ENCODE assay signal across 8 mouse cellular contexts in the genomic region with DNA sequence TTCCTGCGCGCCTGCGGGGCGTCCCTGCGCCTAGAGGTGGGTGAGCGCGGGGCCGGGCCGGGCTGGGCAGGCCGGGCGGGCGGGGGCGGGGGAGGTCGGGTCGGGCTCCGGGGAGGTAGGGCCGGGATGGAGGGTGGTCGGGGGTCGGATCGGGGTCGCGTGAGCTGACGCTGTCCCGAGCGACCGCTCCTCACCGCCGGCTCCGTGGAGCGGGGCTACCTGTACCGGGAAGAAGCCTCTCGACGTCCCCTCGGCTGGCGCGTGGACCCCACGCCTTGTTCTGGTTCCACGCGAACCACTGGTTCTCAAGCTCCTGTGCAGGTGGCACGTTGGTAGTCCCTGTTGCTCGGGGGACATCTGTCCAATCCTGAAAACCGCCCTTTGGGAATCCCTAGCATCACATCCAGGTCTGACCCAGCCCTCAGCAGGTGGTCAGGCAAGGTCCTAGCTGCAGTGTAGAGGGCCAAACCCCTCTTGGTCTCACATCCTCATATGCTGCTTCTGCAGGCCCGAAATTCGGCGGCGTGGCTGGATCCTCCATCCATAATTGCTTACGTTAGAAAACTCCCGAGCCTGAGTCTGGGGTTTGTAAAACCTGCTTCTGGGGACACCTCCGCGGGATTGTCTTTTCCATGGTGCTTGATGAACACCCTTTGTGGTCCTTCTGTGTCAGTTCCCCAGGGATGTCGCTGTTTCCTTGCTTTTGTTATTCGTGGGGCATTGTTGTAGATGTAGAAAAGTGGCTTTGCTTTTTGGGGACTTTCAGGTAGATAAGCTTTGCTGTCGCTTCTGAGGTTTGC. TPM values are rescaled to one million over a fixed set of nuclear protein-coding genes. Genes with fewer than 3 reads are reported as not detected.
DNase-seq lines count a peak whose midpoint lies in the region; ATAC-seq and TF ChIP-seq lines count a peak whose summit lies in the region.

No protein-coding gene starts in this region.

- in situ Hi-C loops in CH12.LX (cut with MboI; ENCODE audit: low pct_ligation_motif_present, low pct_unique_long_range_greater_than_20kb, low sequenced_read_pairs): no loop called here

- intact Hi-C loops in left cerebral cortex, postnatal 25 days (cut with DNase I): loop anchor here (2.0 to 5.0 kb wide), 3 partner anchors 16 to 184 kb away; no protein-coding TSS in a partner anchor

- peak overlapping the region; percentile 95 for H3K4me3 ChIP-seq in heart, embryonic 15.5 days
- peak overlapping the region; percentile 92 to 99 (median 94) for H3K4me3 ChIP-seq in CH12.LX (replicated peaks in 1 of 3; ENCODE audit: low read depth in 2 of 3, low read length in 2 of 3, poor library complexity in 1 of 3)
- H3K4me3 ChIP-seq in hindbrain, embryonic 14.5 days (replicated peaks; ENCODE audit: low read length): peak overlapping the region; percentile 87
- H3K4me3 ChIP-seq in megakaryocyte, embryonic 14.5 days (replicated peaks): peak overlapping the region; percentile 99

- no peak for TF ChIP-seq EP300 in CH12.LX (IDR thresholded peaks at IDR 0.05; ENCODE audit: low read length)

- H3K9ac ChIP-seq in heart, embryonic 15.5 days: peak overlapping the region; percentile 93
- peak overlapping the region; percentile 88 for H3K9ac ChIP-seq in CH12.LX (ENCODE audit: insufficient read depth, low read depth)
- peak overlapping the region; percentile 81 for H3K9ac ChIP-seq in hindbrain, embryonic 14.5 days

- H3K9me3 ChIP-seq in heart, embryonic 15.5 days (replicated peaks): no peaks in the 10 kb centered on the region
- no peaks in the 10 kb centered on the region for H3K9me3 ChIP-seq in CH12.LX (replicated peaks; ENCODE audit: low read length)
- H3K9me3 ChIP-seq in hindbrain, embryonic 14.5 days (ENCODE audit: control insufficient read depth, low read length): no peaks in the 10 kb centered on the region
- H3K9me3 ChIP-seq in megakaryocyte, embryonic 14.5 days: no peaks in the 10 kb centered on the region

- peaks cover 36% of the 10 kb centered on the region for H3K4me1 ChIP-seq in heart, embryonic 15.5 days (replicated peaks)
- H3K4me1 ChIP-seq in CH12.LX (ENCODE audit: control insufficient read depth in 1 of 2, insufficient read depth in 2 of 2): peaks cover 3 to 18% of the 10 kb centered on the region in 2 experiments; a peak in 2 of 4 replicates
- H3K4me1 ChIP-seq in hindbrain, embryonic 14.5 days (replicated peaks; ENCODE audit: control insufficient read depth, insufficient read depth, low read length): peaks cover 16% of the 10 kb centered on the region
- H3K4me1 ChIP-seq in megakaryocyte, embryonic 14.5 days: peaks cover 69% of the 10 kb centered on the region

- TF ChIP-seq CTCF in CH12.LX (conservative IDR thresholded peaks at IDR 0.05 in 1 of 2, IDR thresholded peaks at IDR 0.05 in 1 of 2; ENCODE audit: low read depth in 2 of 2, low read length in 2 of 2): peak in 1 of 2 experiments; percentile 36; a peak in 2 of 4 replicates

- H3K27me3 ChIP-seq in heart, embryonic 15.5 days: no peaks in the 10 kb centered on the region
- peaks cover 6% of the 10 kb centered on the region for H3K27me3 ChIP-seq in CH12.LX (replicated peaks)
- no peaks in the 10 kb centered on the region for H3K27me3 ChIP-seq in hindbrain, embryonic 14.5 days (ENCODE audit: control insufficient read depth, insufficient read depth, low read length)
- no peaks in the 10 kb centered on the region for H3K27me3 ChIP-seq in megakaryocyte, embryonic 14.5 days (replicated peaks)

- H3K36me3 ChIP-seq in heart, embryonic 15.5 days: no peaks in the 10 kb centered on the region
- peaks cover 0 to 22% of the 10 kb centered on the region in 2 experiments for H3K36me3 ChIP-seq in CH12.LX (replicated peaks in 1 of 2; ENCODE audit: control insufficient read depth in 1 of 2, insufficient read depth in 1 of 2, low read length in 1 of 2)
- no peaks in the 10 kb centered on the region for H3K36me3 ChIP-seq in hindbrain, embryonic 14.5 days (replicated peaks; ENCODE audit: control insufficient read depth, insufficient read depth)
- H3K36me3 ChIP-seq in megakaryocyte, embryonic 14.5 days (replicated peaks; ENCODE audit: low read length): peaks cover 30% of the 10 kb centered on the region

- dilution Hi-C loops in CH12.LX (cut with MboI; ENCODE audit: extremely low pct_ligation_motif_present, extremely low pct_unique_long_range_greater_than_20kb, low sequenced_read_pairs): no loop called here

- peak overlapping the region; percentile 85 for H3K27ac ChIP-seq in heart, embryonic 15.5 days
- H3K27ac ChIP-seq in CH12.LX (ENCODE audit: insufficient read depth, low read depth): no peak overlapping the region
- peak overlapping the region; percentile 77 for H3K27ac ChIP-seq in hindbrain, embryonic 14.5 days

- no peak for TF ChIP-seq POLR2A in CH12.LX (IDR thresholded peaks at IDR 0.05; ENCODE audit: low read depth, low read length)

- no peak for DNase-seq in heart, adult 9 months (ENCODE audit: low spot score in 2 of 2)
- DNase-seq in CH12.LX (ENCODE audit: extremely low read depth): peak; percentile 46
- peak; percentile 64 for DNase-seq in cerebellum, adult 8-10 months
- DNase-seq in hindbrain, embryonic 14.5 days (ENCODE audit: low spot score): peak; percentile 26
- DNase-seq in thymus, postnatal 4 days: peak; percentile 43
- DNase-seq in left cerebral cortex, postnatal 25 days (ENCODE audit: low spot score in 2 of 2): no peak

- no peak; the same call in 1 of the 2 replicates for ATAC-seq in heart, embryonic 15.5 days (replicated peaks; ENCODE audit: insufficient number of reproducible peaks, insufficient read depth, low FRiP score, low read depth)
- ATAC-seq in hindbrain, embryonic 14.5 days (ENCODE audit: low FRiP score): peak; percentile 69; the same call in 1 of the 2 replicates

- WGBS in heart, embryonic 15.5 days: 1% methylated on average over 43 of the region's 53 CpGs
- WGBS in hindbrain, embryonic 14.5 days: 1% methylated on average over 45 of the region's 53 CpGs

- peak overlapping the region; percentile 82 for H3K4me2 ChIP-seq in heart, embryonic 15.5 days
- peak overlapping the region; percentile 70 for H3K4me2 ChIP-seq in CH12.LX (ENCODE audit: insufficient read depth, low read depth, poor library complexity, severe bottlenecking)
- H3K4me2 ChIP-seq in hindbrain, embryonic 14.5 days (replicated peaks): peak overlapping the region; percentile 90

- H3K79me2 ChIP-seq in CH12.LX (replicated peaks; ENCODE audit: control insufficient read depth, extremely low read depth, insufficient read depth, poor library complexity, severe bottlenecking): peaks cover 37% of the 10 kb centered on the region

- no peak; the same call in none of the 2 replicates for TF ChIP-seq RAD21 in CH12.LX (IDR thresholded peaks at IDR 0.05; ENCODE audit: low read depth, low read length)

TF ChIP-seq in CH12.LX, 34 proteins besides CTCF, POLR2A, EP300 and RAD21:
- TF ChIP-seq MYC (IDR thresholded peaks at IDR 0.05; ENCODE audit: low read depth, low read length) (0 out of 2 replicates have a peak, but pooled peaks have one; percentile 22), MAX (IDR thresholded peaks at IDR 0.05; ENCODE audit: low read length) (0 out of 2 replicates have a peak, but pooled peaks have one; percentile 13), ELF1 (IDR thresholded peaks at IDR 0.05; ENCODE audit: low read depth, low read length) (no peak)

RNA-seq across cellular contexts. Expression of gene Arhgef7, which starts 31.2 kb away (rescaled TPM):
- 59.9 and 67.6 TPM in 2 replicates for polyA plus RNA-seq in heart, embryonic 15.5 days (2015; fragmentation: Nextera tagmentation; extraction: Ambion mirVana)
- total RNA-seq in CH12.LX (2012; rRNA removed): 17.0 and 18.6 TPM in 2 replicates
- 8.0 and 8.5 TPM in 2 replicates for total RNA-seq in CH12.LX (2014; rRNA removed)
- polyA plus RNA-seq in CH12.LX (2012; ENCODE audit: insufficient read length, low read depth): 23.9 and 28.7 TPM in 2 replicates
- polyA plus RNA-seq in hindbrain, embryonic 14.5 days (2014; fragmentation: Nextera tagmentation; extraction: Ambion mirVana): 78.0 and 83.0 TPM in 2 replicates
- polyA plus RNA-seq in megakaryocyte, embryonic 14.5 days (2012; ENCODE audit: insufficient read depth, low replicate concordance): 44.5 and 95.5 TPM in 2 replicates
- total RNA-seq in left cerebral cortex, postnatal 25 days (2021): 100 to 1,000 TPM; 137 to 142 TPM

RNA-seq across cellular contexts. Expression of gene 1700016D06Rik, which starts 57.8 kb away (rescaled TPM):
- not detected in 2 replicates for polyA plus RNA-seq in heart, embryonic 15.5 days (2015; fragmentation: Nextera tagmentation; extraction: Ambion mirVana)
- total RNA-seq in CH12.LX (2012; rRNA removed) (not detected in 2 replicates), CH12.LX (2014; rRNA removed) (not detected in 2 replicates)
- polyA plus RNA-seq in CH12.LX (2012; ENCODE audit: insufficient read length, low read depth): not detected in 2 replicates
- polyA plus RNA-seq in hindbrain, embryonic 14.5 days (2014; fragmentation: Nextera tagmentation; extraction: Ambion mirVana): not detected in 2 replicates
- not detected in 2 replicates for polyA plus RNA-seq in megakaryocyte, embryonic 14.5 days (2012; ENCODE audit: insufficient read depth, low replicate concordance)
- total RNA-seq in left cerebral cortex, postnatal 25 days (2021): not detected

Comparison
In these comparisons a context has a peak if more than half of its experiments do, and no peak if none do; other contexts are left out.
1. DNase-seq: peak in CH12.LX (single experiment), cerebellum, adult 8-10 months (single experiment), hindbrain, embryonic 14.5 days (single experiment) and thymus, postnatal 4 days (single experiment); none in heart, adult 9 months (0 of 2) and left cerebral cortex, postnatal 25 days (0 of 2).
2. Peak in every context shown above with its lines, with median percentiles within 50 percentile points of each other: H3K4me2 ChIP-seq, H3K4me3 ChIP-seq and H3K9ac ChIP-seq.